Mouse (Mus musculus) olfactory bulb, adult 2 months (tissue): Measurements from ENCODE around the gene Pate2.

Source experiments
- CTCF ChIP-seq: fragments of 200-500 bp; IDR thresholded peaks from 2 replicates; pipeline ENCODE4 v1.5.1; 2012; ENCODE audit warnings: low read depth, mild to moderate bottlenecking, low read length, moderate library complexity; ENCODE audit not compliant: insufficient read depth
- POLR2A ChIP-seq: fragments of 200-500 bp; IDR thresholded peaks from 2 replicates; pipeline ENCODE4 v1.6.1; 2012; ENCODE audit warnings: mild to moderate bottlenecking, low read depth, low read length, moderate library complexity; ENCODE audit not compliant: insufficient read depth

DNA sequence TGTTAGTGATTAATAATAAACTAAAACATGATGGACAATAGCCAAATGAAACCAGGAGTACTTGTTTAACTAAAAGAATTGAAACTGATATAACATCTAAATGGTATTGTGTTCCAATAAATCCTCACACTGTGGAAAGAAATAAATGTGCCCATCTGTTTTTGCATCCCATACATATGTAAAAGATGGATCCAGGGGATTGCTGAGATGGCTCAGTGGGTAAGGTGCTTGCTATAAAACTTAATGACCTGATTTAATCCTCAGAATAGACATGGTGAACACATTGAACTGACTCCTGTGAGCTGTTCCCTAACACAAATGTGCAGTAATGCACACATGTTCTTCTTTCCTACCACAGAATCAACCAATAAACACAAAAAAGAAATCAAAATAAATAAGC lies 121.8 kb downstream of the Pate2 start:
- TF ChIP-seq CTCF (no peak), POLR2A (no peak)
